Mouse (Mus musculus): Measurements from ENCODE around the gene Ippk.

Ippk gene

DNA sequence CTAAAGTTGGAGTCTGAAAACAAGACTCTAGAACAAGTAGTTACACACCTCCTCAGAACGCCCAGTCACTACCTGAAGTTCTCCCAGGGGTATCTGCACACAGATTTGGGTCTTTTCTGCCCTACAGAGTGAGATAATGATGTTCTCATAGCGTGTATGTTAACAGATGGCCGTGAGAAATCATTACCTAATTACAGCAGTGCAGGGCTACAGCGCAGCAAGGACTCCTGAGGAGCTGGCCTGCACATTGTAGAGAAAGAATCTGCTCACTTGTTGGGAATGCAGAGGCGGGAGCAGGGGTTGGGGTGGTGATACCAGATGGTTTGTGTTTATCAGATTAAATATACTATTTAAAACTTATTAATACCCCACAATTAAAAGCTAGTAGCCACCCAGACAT is 59.5 kb downstream of the Ippk start:
- no peak for DNase-seq (ENCODE audit: low spot score)

DNA sequence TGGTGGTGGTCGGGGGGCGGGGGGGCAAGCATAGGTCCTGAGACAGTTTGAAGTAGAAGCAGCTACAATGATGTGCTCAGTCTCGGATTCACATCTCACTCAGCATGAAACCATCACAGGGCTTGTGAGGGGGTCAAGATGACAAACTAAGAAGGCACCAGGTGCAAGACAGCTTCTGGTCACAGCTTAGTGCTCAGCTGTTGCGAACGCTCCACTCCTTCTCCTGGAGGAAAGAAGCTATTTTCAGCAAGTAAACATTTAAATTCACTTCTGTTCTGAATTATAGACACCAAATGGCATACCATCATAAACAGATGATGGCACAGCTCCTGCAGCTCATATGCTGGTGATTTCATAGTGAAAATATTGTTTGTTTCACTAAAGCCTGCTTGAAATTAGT is 64.3 kb downstream of the Ippk start:
- no peak for DNase-seq (ENCODE audit: low spot score)

DNA sequence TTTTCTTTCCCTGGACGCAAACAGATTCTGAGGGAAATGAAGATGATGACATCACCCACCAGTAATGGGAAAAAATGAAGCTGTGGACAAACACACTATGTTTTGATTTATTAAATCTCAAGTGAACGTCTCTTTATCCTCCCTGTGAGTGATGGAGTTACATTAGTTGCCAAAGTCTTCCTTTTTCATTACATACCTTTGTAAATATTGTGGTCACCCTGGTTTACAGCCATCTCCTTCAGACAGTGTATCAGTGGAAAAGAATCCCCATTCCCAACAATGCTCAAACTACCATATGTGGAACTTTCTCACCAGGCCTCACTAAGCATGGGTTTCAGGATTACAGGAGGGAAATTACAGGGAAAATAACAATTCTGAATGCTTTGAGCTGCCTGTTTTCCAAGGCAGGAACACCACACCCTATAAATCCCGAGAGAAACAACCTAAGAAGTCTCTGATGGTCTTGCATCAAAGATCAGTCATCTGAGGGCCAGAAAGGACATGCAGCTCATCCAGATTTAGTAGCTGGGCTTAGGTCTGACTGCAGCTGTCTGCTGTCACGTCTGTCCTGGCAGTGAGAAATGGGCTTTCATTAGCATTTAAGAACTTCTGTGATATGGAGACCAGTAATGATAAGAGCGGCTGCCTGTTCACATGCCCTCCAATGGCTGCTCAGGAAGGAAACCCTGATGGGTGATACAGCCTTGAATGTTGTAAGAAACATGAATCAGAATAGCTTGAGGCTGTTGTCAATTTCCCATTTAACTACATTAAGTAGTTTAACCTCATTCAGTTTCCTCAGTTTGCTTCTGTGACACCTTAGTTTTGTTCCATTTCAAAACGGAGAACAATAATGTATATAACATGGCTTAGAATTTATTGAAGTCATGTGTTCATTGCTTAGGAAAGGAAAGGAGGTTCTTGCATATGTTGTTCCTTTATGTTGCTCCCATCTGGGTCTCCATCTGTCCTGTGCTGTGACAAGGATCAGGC is 71.6 kb downstream of the Ippk start, which contains the start of gene Tes3-ps:
Gene Tes3-ps (plus strand): TSS at position 943 of the 993 bp plus-strand sequence.
- DNase-seq (ENCODE audit: low spot score) = no peak

DNA sequence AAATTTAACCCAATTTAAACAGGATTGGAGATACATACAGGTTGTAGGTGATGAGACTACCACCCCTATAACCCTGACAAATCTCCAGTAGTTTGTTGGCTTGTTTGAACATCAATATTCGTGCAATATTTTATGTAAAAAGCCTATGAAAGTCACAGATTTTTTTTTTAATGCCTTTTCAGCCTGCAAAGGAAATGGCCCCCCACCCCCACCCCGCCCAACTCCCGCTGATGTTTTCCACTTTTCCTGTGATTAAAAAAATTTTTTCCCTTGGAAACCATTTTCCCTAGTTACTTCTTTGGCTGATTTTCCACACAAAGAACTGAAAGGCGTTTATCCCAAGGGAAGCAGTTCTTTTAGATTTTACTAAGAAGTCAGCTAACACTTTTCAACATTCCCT is 83.5 kb downstream of the Ippk start, which contains the start of gene Ecm2:
Gene Ecm2 (plus strand): TSS at position 301 of the 400 bp plus-strand sequence.
- DNase-seq (ENCODE audit: low spot score) = no peak

DNA sequence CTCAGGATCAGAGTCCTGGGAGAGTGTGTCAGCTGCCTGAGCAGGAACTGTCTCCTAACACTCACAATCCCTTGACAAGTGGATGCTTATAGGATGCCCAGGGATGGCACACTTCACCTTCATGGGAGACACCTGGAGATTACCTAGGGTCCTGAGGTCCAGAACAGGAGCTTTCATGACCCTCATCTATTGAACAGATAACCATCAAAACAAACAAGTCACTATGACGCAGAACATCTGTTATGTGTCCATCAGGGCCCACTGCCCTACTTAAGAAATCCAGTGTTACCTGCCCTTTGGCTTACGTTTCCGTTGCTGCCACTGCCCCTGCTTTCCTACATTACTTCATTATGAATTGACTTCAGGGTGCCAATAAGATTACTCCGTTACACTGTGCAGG is 84.7 kb downstream of the Ippk start:
- no peak for DNase-seq (ENCODE audit: low spot score)

DNA sequence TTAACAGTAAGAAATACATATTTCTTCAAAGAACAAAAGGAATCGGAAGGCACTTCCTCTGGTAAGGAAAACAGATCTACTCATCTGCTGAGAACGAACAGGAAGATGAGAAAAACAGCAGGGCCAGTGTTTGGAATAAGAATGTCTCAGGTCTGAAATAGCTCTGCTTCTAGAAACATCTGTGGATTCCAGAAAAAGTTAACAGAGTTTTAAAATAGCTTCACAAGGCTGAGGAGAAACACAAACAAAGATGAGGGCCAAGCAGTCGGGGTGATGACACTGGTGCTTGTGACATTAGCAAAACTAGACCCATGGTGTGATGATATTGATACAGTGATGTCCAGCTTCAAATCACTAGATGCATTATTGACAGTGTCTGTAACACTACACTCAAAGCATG is 86.1 kb downstream of the Ippk start:
- DNase-seq (ENCODE audit: low spot score) = no peak

Measured in ovary, postnatal 10 days (tissue).